Mouse (Mus musculus) spleen, postnatal 14 days (tissue): ENCODE measurements around the gene Shank1.

ENCODE experiments used
- DNase-seq, 2 experiments: peaks; one replicate each; pipeline ENCODE4 v3.0.0; 2021 to 2022; ENCODE audit warnings: low spot score in 2 of 2

Shank1 gene

DNA sequence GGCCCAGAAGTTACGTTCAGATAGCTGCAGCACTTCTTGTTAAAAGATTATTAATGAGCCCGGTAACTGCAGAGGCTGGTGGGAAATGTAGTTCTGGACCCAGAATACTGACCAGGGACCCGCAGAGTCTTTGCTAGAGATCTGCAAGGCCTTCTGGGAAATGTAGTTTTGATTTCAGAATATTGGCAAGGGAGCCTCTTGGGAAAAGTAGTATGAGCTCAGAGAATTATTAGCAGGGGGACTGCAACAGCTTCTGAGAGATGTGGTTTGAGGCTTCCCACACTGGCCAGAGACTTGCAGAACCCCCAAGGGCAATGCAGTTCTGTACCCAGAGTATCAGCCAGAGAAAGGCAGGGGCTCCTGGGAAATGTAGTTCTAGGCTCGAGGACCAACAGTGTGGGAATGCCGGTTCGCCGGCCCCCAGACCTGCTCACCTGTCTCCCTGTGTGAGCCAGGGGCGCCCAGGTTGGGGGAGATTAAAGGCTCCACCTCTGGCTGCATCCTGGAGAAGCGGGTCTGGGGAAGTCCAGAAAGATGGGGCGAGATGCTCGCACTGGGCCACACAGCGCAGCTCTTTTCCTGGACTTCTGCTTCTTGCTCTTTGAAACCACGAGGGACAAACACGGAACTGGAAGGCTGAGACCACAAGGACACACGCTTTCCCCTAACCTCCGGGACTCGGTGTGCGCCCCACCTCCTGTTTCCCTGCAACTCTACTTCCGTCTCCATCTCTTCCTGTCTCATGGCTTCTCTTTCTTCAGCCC, 64.0 kb downstream of the Shank1 start:
- DNase-seq, result peak in 1 of 2 experiments; percentile 55

DNA sequence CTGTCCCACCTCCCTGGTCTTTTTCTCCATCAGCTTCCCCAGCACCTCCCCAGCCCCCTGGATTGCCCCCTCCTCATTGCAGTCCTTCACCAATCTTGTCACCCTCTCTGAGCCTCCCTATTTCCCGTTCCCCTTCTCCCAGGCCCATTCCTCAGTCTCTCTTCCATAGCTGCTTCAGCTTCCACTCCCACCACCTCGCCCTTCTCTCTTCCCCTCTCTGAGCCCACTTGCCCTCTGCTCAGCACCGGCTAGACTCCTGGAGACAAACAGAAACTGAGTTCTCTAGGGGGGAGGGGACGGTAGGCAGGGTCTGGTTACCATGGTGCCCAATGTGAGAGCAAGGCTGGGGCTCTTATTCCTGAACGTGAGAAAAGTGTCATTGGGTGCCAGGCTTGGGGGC, 64.7 kb downstream of the Shank1 start:
- DNase-seq, result no peak

DNA sequence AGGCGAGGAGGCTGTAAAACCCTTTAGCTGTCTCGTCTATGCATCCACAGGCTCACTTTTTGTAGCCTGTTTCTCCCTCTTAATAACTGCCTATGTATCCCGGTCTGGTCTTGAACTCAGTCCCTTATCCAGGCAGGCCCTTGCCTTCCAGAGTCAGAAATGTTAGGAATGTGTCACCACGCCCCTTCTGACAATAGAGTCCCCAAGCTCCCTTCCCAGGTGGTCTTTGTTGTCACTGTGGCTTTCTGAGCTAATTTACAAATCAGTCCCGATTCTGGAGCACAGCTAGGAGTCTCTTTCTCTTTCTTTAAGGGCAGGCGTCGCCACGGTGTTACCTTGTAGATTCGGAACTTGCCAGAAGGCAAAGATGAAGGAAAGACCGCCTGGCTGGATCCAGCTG, 65.2 kb downstream of the Shank1 start:
- no peak for DNase-seq

DNA sequence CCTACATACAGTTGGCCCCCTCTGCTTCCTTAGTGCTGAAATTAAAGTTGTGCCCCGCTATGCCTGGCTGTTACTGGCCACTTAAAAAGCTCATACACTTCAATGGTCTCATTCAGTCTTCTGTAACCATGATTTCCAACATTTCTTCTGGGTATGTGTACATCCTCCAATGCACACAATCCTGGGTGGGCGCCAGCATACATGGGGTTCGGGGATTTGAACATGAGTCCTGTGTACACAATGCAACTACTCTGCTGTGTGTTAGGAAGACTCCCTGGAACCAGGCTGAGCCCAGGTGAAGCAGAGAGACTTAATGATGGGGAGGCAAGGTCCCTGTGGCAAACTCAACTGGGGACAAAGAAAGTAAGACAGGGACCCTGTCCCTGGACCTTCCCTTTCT, 65.7 kb downstream of the Shank1 start:
- no peak for DNase-seq

DNA sequence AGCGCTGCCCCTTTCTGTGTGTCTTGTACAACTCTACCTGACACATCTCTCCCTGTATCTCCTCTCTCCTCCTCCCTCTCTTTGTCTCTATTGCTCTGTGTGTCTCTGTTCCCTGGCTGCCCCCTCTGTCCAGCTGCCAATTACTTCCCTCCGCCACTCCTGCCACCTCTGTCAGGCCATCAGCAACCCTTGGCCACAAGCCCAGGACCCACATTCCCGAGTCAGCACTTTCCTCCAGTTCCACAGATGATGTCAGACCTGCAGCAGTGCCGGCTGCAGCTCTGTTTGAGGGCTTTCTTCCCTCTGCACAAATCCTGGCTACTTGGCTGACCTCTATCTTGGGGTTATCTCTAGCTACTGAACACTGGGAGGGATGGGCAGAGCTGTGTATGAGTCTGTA, 68.2 kb downstream of the Shank1 start:
- no peak for DNase-seq

DNA sequence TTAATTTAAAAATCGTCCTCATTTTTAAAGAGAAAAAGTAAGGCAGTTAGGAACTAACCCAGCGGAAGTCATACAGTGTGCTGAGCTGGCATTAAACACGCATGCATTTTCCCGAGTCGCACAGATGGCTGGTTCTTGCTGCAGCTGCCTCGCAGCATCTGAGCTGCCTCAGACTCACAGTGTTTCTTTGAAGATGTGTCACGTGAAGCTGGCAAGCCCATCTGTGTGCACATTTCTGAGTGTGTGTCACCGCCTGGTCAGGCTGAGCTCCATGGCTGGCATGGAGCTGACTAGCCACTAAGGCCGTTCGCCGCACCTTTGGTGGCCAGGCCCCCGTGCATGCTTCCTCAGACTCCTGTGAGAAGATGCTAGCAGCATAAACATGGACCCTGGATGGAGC, 72.5 kb downstream of the Shank1 start:
- DNase-seq, result no peak

DNA sequence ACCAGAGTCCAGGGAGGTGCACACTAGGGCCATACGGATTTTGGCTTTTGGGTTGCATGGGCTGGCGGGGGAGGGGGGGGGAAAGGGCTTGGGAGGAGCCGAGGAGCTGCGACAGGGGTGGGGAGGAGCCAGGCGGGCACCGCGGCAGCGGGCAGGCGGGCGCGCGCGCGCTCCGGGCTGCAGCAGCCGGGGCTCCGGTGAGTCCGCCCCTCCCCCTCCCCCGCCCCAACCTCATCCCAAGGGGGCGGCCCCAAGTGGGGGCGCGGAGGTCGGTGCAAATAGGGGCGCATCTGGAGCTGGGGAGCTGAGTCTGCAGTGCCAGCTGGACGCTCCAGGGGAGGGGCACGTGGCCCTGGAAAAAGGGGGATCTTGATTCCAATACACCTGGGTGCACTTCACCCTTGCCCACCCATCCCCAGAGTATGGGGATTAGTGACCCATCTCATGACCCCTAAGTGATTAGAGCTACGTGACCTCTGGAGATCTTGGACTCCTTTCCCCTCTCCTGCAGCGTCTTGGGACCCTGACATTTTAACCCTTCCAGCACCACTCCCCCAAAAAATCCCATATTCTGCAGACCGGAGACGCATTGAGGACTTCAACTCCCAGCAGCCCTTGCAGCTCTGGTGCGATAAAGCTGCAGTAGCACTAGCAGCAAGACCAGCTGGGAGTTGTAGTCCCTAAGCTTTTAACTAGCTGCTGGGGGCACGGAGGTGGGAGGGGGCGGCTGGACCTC, 74.1 kb downstream of the Shank1 start, which contains the start of gene Syt3:
TSS of gene Syt3 (plus strand) at position 123 of the 736 bp plus-strand sequence.
- no peak for DNase-seq

DNA sequence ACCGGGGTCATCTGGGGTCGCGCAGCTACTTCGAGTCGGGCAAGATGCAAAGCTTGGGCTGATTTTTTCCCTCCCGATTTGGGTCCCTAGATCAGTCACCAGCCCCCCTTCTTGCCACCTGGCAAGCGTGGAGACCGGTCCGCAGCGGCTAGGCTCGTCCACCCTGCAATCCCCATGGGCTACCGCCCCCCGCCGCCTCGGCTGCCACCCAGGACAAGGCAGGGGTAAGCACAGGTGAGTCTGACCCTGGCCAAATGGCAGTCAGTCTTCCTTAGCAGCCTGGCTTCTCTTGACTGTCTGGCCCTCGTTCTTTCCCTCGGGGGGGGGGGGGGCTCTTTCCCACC, 74.6 kb downstream of the Shank1 start:
- no peak for DNase-seq

DNA sequence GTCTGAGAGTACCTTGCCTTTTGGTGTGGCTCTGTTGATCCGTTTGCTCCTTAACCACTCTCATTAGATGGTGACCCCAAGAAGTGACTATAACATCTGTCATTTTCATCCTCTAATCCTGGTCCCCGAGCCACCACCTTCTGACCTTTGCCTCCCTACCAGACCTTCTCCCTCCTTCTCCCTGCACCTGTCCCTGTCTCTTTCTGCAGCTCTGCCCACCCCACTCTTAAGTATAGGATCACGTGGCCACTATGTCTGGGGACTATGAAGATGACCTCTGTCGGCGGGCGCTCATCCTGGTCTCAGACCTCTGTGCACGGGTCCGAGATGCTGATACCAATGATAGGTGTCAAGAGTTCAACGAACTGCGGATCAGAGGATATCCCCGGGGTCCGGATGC, 75.7 kb downstream of the Shank1 start, which contains the start of gene 1700008O03Rik:
TSS of gene 1700008O03Rik (minus strand) at position 101 of the 400 bp plus-strand sequence.
- DNase-seq, result no peak

DNA sequence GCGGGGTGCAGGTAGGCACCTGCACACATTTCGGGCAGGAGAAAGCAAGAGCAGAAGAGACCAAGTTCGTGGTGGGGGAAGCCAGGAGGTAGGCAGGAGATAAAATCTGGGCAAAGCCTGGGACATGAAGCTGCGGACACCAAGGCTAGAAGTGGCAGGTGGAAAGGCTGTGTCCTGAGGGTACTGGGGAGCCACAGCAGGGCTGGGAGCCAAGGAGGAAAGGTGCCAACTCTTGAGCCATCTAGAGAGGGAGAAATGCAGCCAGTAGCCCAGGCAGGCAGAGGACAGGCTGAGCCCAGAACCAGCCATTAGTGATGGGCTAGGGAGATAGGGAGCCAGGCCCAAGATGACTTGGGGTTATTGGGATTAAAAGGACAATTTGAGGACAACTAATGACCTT, 81.8 kb downstream of the Shank1 start:
- DNase-seq, result no peak

DNA sequence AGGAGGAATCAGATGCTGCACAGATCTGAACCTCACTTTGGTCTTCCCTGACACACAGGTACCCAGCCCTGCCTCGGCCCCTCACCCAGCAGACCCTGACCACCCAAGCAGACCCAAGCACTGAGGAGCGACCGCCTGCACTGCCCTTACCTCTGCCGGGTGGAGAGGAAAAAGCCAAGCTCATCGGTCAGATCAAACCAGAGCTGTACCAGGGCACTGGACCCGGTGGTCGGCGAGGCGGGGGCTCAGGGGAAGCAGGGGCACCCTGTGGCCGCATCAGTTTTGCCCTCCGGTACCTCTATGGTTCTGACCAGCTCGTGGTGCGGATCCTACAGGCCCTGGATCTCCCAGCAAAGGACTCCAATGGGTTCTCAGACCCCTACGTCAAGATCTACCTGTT, 82.3 kb downstream of the Shank1 start:
- DNase-seq, result no peak

DNA sequence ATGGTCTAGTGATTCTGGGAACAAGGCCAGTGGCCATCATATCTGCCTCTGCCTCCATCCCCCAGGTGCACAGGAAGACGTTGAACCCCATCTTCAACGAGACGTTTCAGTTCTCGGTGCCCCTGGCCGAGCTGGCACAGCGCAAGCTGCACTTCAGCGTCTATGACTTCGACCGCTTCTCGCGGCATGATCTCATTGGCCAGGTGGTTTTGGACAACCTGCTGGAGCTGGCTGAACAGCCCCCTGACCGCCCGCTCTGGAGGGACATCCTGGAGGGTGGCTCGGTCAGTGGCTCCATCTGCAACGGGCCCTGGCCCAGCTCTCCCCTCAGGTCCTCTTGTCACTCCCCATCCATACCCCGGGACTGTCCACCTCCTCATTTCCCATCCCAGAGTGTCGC, 83.2 kb downstream of the Shank1 start:
- DNase-seq, result no peak

DNA sequence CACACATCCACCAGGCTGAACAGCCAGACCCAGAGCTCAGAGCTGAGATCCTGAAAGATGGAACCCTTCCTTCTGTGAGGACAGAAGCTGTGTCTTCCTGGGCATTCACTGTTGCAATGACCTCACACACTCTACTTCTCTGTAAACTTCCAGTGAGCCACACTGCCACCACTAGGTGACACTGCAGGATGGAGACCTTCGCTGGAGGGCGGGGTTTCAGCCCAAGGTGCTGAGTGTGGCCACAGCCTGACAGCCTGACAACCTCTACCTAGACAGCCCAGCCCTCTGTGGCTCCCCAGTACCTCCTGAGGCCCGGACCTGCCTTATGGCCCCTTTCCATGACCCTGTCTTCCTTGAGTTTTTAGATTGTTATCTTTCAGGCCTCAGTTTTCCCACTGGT, 88.5 kb downstream of the Shank1 start:
- DNase-seq, result peak in 1 of 2 experiments; percentile 52

DNA sequence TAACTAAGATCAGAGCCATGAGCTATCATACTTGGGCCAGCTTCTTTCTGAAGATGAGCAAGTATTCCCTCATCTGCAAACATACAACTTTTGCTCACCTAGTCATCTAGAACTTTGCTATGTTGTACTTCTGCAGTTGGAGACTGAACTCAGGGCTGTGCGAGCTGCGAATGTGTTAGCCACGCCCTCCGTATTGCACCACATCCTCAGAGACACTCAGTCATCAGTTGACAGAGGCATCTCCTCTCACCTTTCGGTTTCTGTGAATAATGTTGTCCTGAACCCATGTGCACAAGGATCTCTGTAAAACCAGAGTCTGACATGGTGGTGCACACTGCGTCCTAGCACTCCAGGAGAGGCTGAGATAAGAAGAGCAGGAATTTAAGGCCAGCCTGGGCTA, 91.6 kb downstream of the Shank1 start:
- no peak for DNase-seq

DNA sequence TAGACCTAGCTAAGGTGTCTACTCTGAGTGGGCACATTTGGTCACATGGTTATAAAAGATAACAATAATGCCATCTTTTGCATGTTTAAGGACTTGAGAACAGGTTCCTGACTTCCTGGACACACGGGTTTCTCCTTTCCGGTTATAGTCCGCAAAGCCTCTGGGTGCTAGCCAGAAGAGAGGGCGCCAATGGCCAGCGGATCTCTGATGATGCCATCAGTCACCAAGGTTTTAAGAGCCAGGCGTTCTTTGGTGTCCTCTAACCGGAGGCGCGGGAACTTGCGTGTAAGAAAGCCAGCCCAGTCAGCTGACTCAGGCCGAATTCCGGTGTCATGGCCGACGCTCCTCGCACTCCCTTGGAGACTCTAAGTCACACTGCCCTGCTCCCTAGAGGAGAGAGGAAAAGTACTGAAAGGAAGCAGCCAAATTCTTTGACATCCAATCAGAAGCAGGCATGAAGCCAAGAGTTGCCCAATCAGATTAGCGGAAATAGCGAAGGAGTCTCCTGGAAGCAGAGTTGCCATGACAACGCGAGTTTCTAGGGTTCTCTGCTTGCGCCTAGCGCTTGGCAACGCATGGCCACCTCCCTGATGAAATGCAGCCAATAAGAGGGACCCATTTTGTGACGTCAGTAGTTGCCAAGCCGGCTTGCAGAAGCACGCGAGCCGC, 95.4 kb downstream of the Shank1 start:
- peak; percentile 19 to 50 for DNase-seq

DNA sequence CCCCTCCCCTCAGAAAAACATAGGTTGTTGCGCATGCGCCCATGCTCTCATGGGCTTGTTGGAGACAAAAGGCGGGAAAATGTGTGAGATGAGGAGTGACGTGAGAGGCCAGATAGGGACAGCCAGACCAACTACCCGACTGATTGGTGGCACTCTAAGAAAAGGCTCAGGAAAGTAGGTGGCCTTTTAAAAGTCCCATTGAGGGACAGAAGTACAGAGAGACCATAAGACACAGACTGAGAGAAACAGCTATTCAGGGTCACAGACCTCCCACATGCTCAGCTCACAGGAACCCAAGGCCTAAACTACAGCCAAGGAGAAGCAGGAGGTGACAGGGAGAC, 95.9 kb downstream of the Shank1 start:
- DNase-seq, result no peak
